In the genomic region with DNA sequence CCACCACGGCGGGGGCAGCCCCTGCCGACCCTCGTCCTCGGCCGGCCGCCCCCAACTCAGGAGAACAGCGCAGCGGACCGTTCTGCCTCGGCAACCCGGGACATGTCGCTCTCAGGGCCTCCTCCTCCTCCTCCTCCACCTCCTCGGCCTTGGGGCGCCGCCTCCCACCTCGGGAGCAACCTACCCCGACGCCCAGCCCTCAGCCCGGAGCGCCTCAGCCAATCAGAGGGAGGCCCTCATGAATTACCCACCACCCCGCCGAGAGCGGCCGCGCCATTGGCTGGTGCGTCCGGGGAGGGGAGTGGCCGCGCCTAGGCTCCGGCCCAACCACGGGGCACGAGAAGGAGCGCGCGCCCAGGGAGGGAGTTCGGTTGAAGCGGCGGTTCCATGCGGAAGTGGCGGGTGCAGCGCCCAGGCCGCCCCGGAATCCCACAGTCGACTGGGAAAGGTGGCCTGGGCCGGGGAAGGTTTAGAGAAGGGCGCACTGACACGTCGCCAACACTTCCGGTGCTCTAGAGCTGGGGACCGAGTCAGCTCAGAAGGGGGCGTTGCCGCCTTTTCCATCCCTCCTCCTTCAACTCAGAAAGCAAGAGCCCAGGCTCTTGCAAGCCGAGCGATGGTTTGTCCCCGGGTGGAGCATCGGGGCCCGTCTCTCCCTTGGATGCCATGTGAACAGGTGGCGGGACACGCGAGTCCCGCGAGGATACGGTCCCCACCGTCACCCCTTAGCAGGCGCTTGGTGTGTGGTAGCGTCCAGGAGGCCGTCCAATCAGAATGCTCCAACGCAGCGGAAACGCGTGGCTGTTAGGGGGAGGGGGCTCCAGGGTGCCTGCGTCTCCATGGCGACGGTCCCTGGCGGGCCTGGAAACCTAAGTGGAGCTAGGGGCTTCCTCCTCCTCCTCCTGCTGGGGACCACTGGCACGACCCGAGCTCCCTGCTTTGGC, we compare ENCODE assay signal across 8 mouse cellular contexts. TPM values are rescaled to one million over a fixed set of nuclear protein-coding genes. Genes with fewer than 3 reads are reported as not detected.
DNase-seq lines count a peak whose midpoint lies in the region; ATAC-seq lines count a peak whose summit lies in the region.

A gene (minus strand): TSS at position 140 of the 944 bp plus-strand sequence.

- peak within 1 kb of the TSS; percentile 97 for H3K9ac ChIP-seq in intestine, embryonic 14.5 days (ENCODE audit: low read length)

- H3K4me3 ChIP-seq in intestine, embryonic 14.5 days (ENCODE audit: low read depth, low read length): peak within 1 kb of the TSS; percentile 97

- under 1% methylated on average over 72 of the region's 78 CpGs for WGBS in intestine, embryonic 14.5 days

- H3K27me3 ChIP-seq in intestine, embryonic 14.5 days (replicated peaks; ENCODE audit: control insufficient read depth, insufficient read depth, low read length): no peaks in the 10 kb centered on the region

- H3K4me2 ChIP-seq in intestine, embryonic 14.5 days (ENCODE audit: low read length): peak within 1 kb of the TSS; percentile 67

- peaks cover 6% of the 10 kb centered on the region; the same call in 1 of the 2 replicates for H3K36me3 ChIP-seq in intestine, embryonic 14.5 days (ENCODE audit: control insufficient read depth, insufficient read depth, low read length)

- ATAC-seq in intestine, embryonic 14.5 days (replicated peaks; ENCODE audit: low FRiP score, low TSS enrichment, low read depth): peak; percentile 97

- intact Hi-C loops in left cerebral cortex, postnatal 14 days (cut with DNase I): no loop called here

- no peaks in the 10 kb centered on the region for H3K9me3 ChIP-seq in intestine, embryonic 14.5 days (ENCODE audit: control insufficient read depth, low read length)

- peaks cover 32% of the 10 kb centered on the region for H3K4me1 ChIP-seq in intestine, embryonic 14.5 days (replicated peaks; ENCODE audit: control insufficient read depth, insufficient read depth, low read length)

- peak within 1 kb of the TSS; percentile 96 for H3K27ac ChIP-seq in intestine, embryonic 14.5 days (ENCODE audit: low read depth)

- peak; percentile 99 to 100 for DNase-seq in adrenal gland, adult (ENCODE audit: inconsistent age in 2 of 2, low spot score in 1 of 2)
- peak; percentile 99 for DNase-seq in embryo, embryonic 10.5 days (ENCODE audit: low spot score)
- DNase-seq in gastrocnemius, postnatal 25 days: peak; percentile 100
- peak; percentile 99 for DNase-seq in intestine, embryonic 14.5 days (ENCODE audit: low spot score)
- DNase-seq in left cerebral cortex, postnatal 14 days (ENCODE audit: low spot score in 2 of 2): peak; percentile 98 to 99
- DNase-seq in mesoderm, embryonic 11.5 days (ENCODE audit: low read depth, low spot score): peak; percentile 99
- peak; percentile 98 for DNase-seq in right cerebral cortex, postnatal 36 days (ENCODE audit: low spot score in 2 of 2)
- peak; percentile 99 for DNase-seq in yolk sac, embryonic 10.5 days (ENCODE audit: low spot score)

RNA-seq across cellular contexts. Expression of the gene that starts here (rescaled TPM):
- total RNA-seq in gastrocnemius, postnatal 25 days (2021): 100 to 1,000 TPM; 156 to 196 TPM
- polyA plus RNA-seq in intestine, embryonic 14.5 days (2014; fragmentation: Nextera tagmentation; extraction: Ambion mirVana): 70.5 and 71.6 TPM in 2 replicates
- 10 to 100 TPM; 67.9 to 77.9 TPM for total RNA-seq in left cerebral cortex, postnatal 14 days (2021)

Comparison
In these comparisons a context has a peak if more than half of its experiments do, and no peak if none do; other contexts are left out.
1. Peak in every context shown above with its lines: DNase-seq, ATAC-seq, H3K4me3 ChIP-seq and H3K27ac ChIP-seq.